Comparison of ENCODE assay signal across 9 mouse cellular contexts in genomic region chr3:55415527-55415950, GRCm38 (mm10). TPM values are rescaled to one million over a fixed set of nuclear protein-coding genes. Genes with fewer than 3 reads are reported as not detected.
DNase-seq lines count a peak whose midpoint lies in the region; ATAC-seq and TF ChIP-seq lines count a peak whose summit lies in the region.
"Had no signal": no experiment of that assay in that cellular context is flagged by ENCODE, and none has a peak within 500 bp of the region (broad histone marks: within the 10 kb centered on the region; RNA-seq: fewer than 3 reads in every experiment).

No protein-coding gene starts in this region.

- peaks cover 9% of the 10 kb centered on the region; the same call in 1 of the 2 replicates for H3K4me1 ChIP-seq in kidney, embryonic 16.5 days (ENCODE audit: insufficient read depth, low read length)
- H3K4me1 ChIP-seq in kidney, adult 2 months (ENCODE audit: control insufficient read depth, insufficient read depth, low read length): no peaks in the 10 kb centered on the region
- H3K4me1 ChIP-seq in embryonic facial prominence, embryonic 10.5 days: peaks cover 19% of the 10 kb centered on the region
- peaks cover 4% of the 10 kb centered on the region for H3K4me1 ChIP-seq in hindbrain, embryonic 11.5 days (replicated peaks; ENCODE audit: control insufficient read depth, insufficient read depth, low read length)

- no peak for TF ChIP-seq CTCF in kidney, adult 2 months (conservative IDR thresholded peaks at IDR 0.05; ENCODE audit: insufficient read depth, insufficient read length, low read depth, low read length)

- ATAC-seq in kidney, embryonic 16.5 days (ENCODE audit: low FRiP score, low TSS enrichment): no peak
- ATAC-seq in hindbrain, embryonic 11.5 days (ENCODE audit: low FRiP score): peak; percentile 45; the same call in 1 of the 2 replicates

- no peaks in the 10 kb centered on the region for H3K36me3 ChIP-seq in kidney, embryonic 16.5 days (ENCODE audit: insufficient read depth, low read length)
- no peaks in the 10 kb centered on the region for H3K36me3 ChIP-seq in kidney, adult 2 months (ENCODE audit: control insufficient read depth, insufficient read depth, low read length)
- H3K36me3 ChIP-seq in embryonic facial prominence, embryonic 10.5 days (replicated peaks): no peaks in the 10 kb centered on the region
- H3K36me3 ChIP-seq in hindbrain, embryonic 11.5 days (ENCODE audit: control insufficient read depth, insufficient read depth, low read length): no peaks in the 10 kb centered on the region

- DNase-seq in kidney, adult 2 months: no peak
- peak; percentile 32 for DNase-seq in embryonic facial prominence, embryonic 10.5 days (ENCODE audit: low spot score)
- DNase-seq in hindbrain, embryonic 11.5 days (ENCODE audit: low spot score): peak; percentile 52
- peak; percentile 75 to 95 for DNase-seq in left cerebral cortex, postnatal 25 days (ENCODE audit: low spot score in 2 of 2)
- peak; percentile 14 for DNase-seq in retina, postnatal 7 days (ENCODE audit: low read depth, low spot score)
- no peak for DNase-seq in adrenal gland, adult 18-20 months (ENCODE audit: low spot score in 2 of 2)
- no peak for DNase-seq in gastrocnemius, postnatal 10 days

- intact Hi-C loops in left cerebral cortex, postnatal 25 days (cut with DNase I): loop anchor here (1.0 to 2.0 kb wide), 3 partner anchors 27 to 47 kb away; no protein-coding TSS in a partner anchor

- peak overlapping the region; percentile 15; the same call in 1 of the 2 replicates for H3K4me3 ChIP-seq in kidney, embryonic 16.5 days (ENCODE audit: low read length)
- H3K4me3 ChIP-seq in kidney, adult 2 months (ENCODE audit: insufficient read depth, low read depth, low read length): no peak overlapping the region
- peak overlapping the region; percentile 29; the same call in 1 of the 2 replicates for H3K4me3 ChIP-seq in embryonic facial prominence, embryonic 10.5 days
- no peak overlapping the region for H3K4me3 ChIP-seq in hindbrain, embryonic 11.5 days (ENCODE audit: low read depth, low read length)

- H3K9me3 ChIP-seq in kidney, embryonic 16.5 days (ENCODE audit: low read length): peaks cover 3% of the 10 kb centered on the region; the same call in 1 of the 2 replicates
- H3K9me3 ChIP-seq in embryonic facial prominence, embryonic 10.5 days: no peaks in the 10 kb centered on the region
- no peaks in the 10 kb centered on the region for H3K9me3 ChIP-seq in hindbrain, embryonic 11.5 days (ENCODE audit: control insufficient read depth, low read length)

- H3K4me2 ChIP-seq in kidney, embryonic 16.5 days (replicated peaks; ENCODE audit: low read depth, low read length): peak overlapping the region; percentile 39
- H3K4me2 ChIP-seq in hindbrain, embryonic 11.5 days (replicated peaks; ENCODE audit: low read depth, low read length): peak overlapping the region; percentile 17; the same call in 1 of the 2 replicates

- H3K27ac ChIP-seq in kidney, embryonic 16.5 days (ENCODE audit: low read length): no peak overlapping the region
- H3K27ac ChIP-seq in kidney, adult 2 months (ENCODE audit: insufficient read depth, low read depth, low read length): no peak overlapping the region
- peak overlapping the region; percentile 78 for H3K27ac ChIP-seq in embryonic facial prominence, embryonic 10.5 days (replicated peaks)
- H3K27ac ChIP-seq in hindbrain, embryonic 11.5 days (ENCODE audit: low read depth, low read length): peak overlapping the region; percentile 62; the same call in 1 of the 2 replicates

- no peaks in the 10 kb centered on the region for H3K27me3 ChIP-seq in kidney, embryonic 16.5 days (ENCODE audit: insufficient read depth, low read length)
- no peaks in the 10 kb centered on the region for H3K27me3 ChIP-seq in kidney, adult 2 months (replicated peaks; ENCODE audit: control insufficient read depth, insufficient read depth, low read length)
- H3K27me3 ChIP-seq in embryonic facial prominence, embryonic 10.5 days (replicated peaks; ENCODE audit: low read depth, poor library complexity, severe bottlenecking): no peaks in the 10 kb centered on the region; the same call in 1 of the 2 replicates
- H3K27me3 ChIP-seq in hindbrain, embryonic 11.5 days (ENCODE audit: control insufficient read depth, insufficient read depth, low read length): no peaks in the 10 kb centered on the region

- TF ChIP-seq POLR2A in kidney, adult 2 months (IDR thresholded peaks at IDR 0.05; ENCODE audit: low read depth, low read length): no peak

- WGBS in kidney, embryonic 16.5 days: 22% methylated on average over 14 of the region's 14 CpGs
- 35% methylated on average over 14 of the region's 14 CpGs for WGBS in kidney, adult 2 months
- 20% methylated on average over 14 of the region's 14 CpGs for WGBS in embryonic facial prominence, embryonic 10.5 days
- 17% methylated on average over 14 of the region's 14 CpGs for WGBS in hindbrain, embryonic 11.5 days

- H3K9ac ChIP-seq in kidney, embryonic 16.5 days (replicated peaks; ENCODE audit: low read length): peak overlapping the region; percentile 47
- 0 out of 2 replicates have a peak overlapping the region, but pooled peaks have one; percentile 34 for H3K9ac ChIP-seq in hindbrain, embryonic 11.5 days (ENCODE audit: low read depth, low read length)

RNA-seq across cellular contexts. Expression of gene Gm21954, which starts 56.5 kb away (rescaled TPM):
- polyA plus RNA-seq in kidney, embryonic 16.5 days (2015; fragmentation: Nextera tagmentation; extraction: Ambion mirVana): not detected in 2 replicates
- polyA plus RNA-seq in kidney, adult 2 months (2012; rRNA removed): not detected in 2 replicates
- polyA plus RNA-seq in embryonic facial prominence, embryonic 10.5 days (2016; fragmentation: Nextera tagmentation; extraction: Ambion mirVana): not detected in 2 replicates
- polyA plus RNA-seq in hindbrain, embryonic 11.5 days (2014; fragmentation: Nextera tagmentation; extraction: Ambion mirVana): not detected in 2 replicates
- not detected for total RNA-seq in left cerebral cortex, postnatal 25 days (2021)
- total RNA-seq in adrenal gland, adult 18-20 months (2021): not detected
- total RNA-seq in gastrocnemius, postnatal 10 days (2021): not detected
- total RNA-seq: neutrophil, adult 5-6 weeks had no signal

Comparison
In these comparisons a context has a peak if more than half of its experiments do, and no peak if none do; other contexts are left out.
1. H3K4me3 ChIP-seq: peak in kidney, embryonic 16.5 days (single experiment) and embryonic facial prominence, embryonic 10.5 days (single experiment); none in kidney, adult 2 months (single experiment) and hindbrain, embryonic 11.5 days (single experiment).
2. H3K27ac ChIP-seq: peak in embryonic facial prominence, embryonic 10.5 days (single experiment) and hindbrain, embryonic 11.5 days (single experiment); none in kidney, embryonic 16.5 days (single experiment) and kidney, adult 2 months (single experiment).
3. DNase-seq: peak in embryonic facial prominence, embryonic 10.5 days (single experiment), hindbrain, embryonic 11.5 days (single experiment), left cerebral cortex, postnatal 25 days (2 of 2) and retina, postnatal 7 days (single experiment); none in kidney, adult 2 months (single experiment), adrenal gland, adult 18-20 months (0 of 2) and gastrocnemius, postnatal 10 days (single experiment).